Mouse (Mus musculus) heart, postnatal 14 days (tissue): Measurements from ENCODE around the gene Tecrl. TPM values are rescaled to one million over a fixed set of nuclear protein-coding genes. Genes with fewer than 3 reads are reported as not detected.

ENCODE experiments used
- DNase-seq, 2 experiments: peaks; one replicate each; pipeline ENCODE4 v3.0.0; 2021 to 2022
- intact Hi-C: fragments of 180-260 bp; cut with DNase I; formaldehyde crosslinking; loops from one replicate; pipeline ENCODE4 v1.15.1; 2025
- long read RNA-seq, 2 experiments: library from polyadenylated mRNA; stranded (forward); transcript quantifications; one replicate each; pipeline ENCODE4 v2.0.0; 2021
- total RNA-seq, 2 experiments: library from RNA; stranded (reverse); gene quantifications; 2 replicates each; pipeline ENCODE4 v1.2.3; 2021

The Tecrl gene
- total RNA-seq, result 10 to 100 TPM; 88.5 to 91.5 TPM
- long read RNA-seq, experiment 1, transcript Tecrl-201 (12 exons, 2,350 nt), result major isoform, 27 of 36 reads
- long read RNA-seq, experiment 1, partial matches to known transcripts, result 3 of 36 reads
- long read RNA-seq, experiment 1, other reads (novel, unspliced or antisense), result 6 of 36 reads
- long read RNA-seq, experiment 2, transcript Tecrl-201 (12 exons, 2,350 nt), result major isoform, 15 of 17 reads
- long read RNA-seq, experiment 2, partial matches to known transcripts, result 0 of 17 reads
- long read RNA-seq, experiment 2, other reads (novel, unspliced or antisense), result 2 of 17 reads

DNA sequence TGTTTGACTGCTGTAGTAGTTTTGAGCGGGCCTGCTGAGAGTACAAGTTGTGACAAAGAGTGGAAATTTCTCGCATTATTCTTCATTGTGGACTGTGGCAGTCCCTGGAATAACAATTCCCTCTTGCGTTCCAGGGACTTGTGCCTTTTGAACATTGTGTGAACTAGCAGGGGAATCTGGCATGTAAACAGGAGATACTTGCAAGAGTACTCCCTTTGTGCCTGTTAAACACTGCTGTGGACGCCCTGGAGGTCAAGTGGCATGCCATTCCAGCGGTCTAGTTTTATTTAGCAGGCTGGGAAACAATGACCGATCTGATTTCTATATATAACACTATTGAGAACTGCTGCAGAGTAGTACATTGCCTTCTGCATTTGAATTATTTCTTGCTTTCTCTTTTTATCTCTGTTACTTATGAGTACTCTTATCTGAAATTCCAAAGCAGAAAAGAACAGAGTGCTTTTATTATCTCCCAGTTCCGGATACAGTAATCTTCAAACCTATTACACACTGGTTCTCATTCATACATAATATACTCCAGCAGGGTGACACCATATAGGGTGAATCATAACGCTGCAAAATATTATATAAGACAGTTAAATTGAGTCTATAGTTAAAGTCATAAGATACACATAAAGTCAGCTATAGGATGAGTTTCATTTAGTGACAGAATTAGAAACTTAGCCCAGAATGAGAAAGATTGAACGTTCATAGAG is at the start of gene Tecrl:
Tecrl (minus strand) TSS at position 350 of the 716 bp plus-strand sequence.
- intact Hi-C loops, result no loop called here
- peak; percentile 22 to 37 for DNase-seq

DNA sequence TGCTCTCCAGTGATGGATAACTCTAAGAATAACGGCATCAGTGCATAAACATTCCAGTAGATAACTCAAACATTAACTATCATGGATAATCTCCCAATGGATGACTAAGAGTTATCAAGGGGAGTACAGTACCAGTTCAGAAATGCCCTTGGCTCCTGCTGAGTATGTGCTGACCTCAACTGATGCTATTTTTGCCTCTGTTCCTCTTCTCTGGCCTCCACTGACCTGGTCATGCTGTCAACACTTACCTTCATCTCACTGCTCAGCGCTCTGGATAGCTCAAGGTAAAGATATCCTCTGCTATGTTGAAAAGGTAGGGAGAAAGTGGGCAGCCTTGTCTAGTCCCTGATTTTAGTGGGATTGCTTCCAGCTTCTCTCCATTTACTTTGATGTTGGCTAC is 30.0 kb upstream of the Tecrl start:
- DNase-seq, result no peak
- intact Hi-C loops, result no loop called here

- DNase-seq, result no peak
- intact Hi-C loops, result no loop called here
Observed at GRCm38 (mm10) chr5:83351615-83352014, 3.4 kb downstream of the Tecrl start.

- intact Hi-C loops, result no loop called here
- DNase-seq, result no peak
Observed at GRCm38 (mm10) chr5:83339144-83339543, 15.9 kb downstream of the Tecrl start.

- DNase-seq, result no peak
- intact Hi-C loops, result no loop called here
Observed at GRCm38 (mm10) chr5:83267148-83267776, 87.7 kb downstream of the Tecrl start.

DNA sequence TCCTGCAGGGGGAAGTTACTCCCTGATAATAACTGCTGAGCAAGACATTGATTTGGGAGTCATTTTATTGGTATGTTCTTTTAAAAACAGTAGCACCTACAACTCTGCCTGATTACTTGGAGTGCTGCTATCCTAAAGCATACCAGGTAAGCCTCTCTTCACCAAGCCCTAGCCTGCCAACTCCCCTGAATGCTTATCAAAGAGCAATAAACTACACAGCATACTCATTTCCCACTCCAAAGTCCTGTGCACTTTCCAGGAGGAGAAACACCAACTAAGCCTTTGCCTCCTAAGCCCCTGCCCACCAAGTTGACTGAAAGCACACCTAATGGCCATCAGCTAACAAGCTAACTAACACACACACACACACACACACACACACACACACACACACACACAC is 94.9 kb downstream of the Tecrl start:
- intact Hi-C loops, result no loop called here

GRCm38 (mm10) chr5:83254141-83254540 is 100.9 kb downstream of the Tecrl start:
- intact Hi-C loops, result no loop called here
- no peak for DNase-seq

More for the DNA sequence above, 94.9 kb downstream of the Tecrl start:
- no peak for DNase-seq

GRCm38 (mm10) chr5:83238848-83239452 is 116.0 kb downstream of the Tecrl start:
- no peak for DNase-seq
- intact Hi-C loops, result no loop called here
